Mouse (Mus musculus): ENCODE results near the gene Hoxd3. TPM values are rescaled to one million over a fixed set of nuclear protein-coding genes. Genes with fewer than 3 reads are reported as not detected.

Hoxd3 gene
- polyA plus RNA-seq, 1 experiment from 2014 or later, result 1.5 TPM

DNA sequence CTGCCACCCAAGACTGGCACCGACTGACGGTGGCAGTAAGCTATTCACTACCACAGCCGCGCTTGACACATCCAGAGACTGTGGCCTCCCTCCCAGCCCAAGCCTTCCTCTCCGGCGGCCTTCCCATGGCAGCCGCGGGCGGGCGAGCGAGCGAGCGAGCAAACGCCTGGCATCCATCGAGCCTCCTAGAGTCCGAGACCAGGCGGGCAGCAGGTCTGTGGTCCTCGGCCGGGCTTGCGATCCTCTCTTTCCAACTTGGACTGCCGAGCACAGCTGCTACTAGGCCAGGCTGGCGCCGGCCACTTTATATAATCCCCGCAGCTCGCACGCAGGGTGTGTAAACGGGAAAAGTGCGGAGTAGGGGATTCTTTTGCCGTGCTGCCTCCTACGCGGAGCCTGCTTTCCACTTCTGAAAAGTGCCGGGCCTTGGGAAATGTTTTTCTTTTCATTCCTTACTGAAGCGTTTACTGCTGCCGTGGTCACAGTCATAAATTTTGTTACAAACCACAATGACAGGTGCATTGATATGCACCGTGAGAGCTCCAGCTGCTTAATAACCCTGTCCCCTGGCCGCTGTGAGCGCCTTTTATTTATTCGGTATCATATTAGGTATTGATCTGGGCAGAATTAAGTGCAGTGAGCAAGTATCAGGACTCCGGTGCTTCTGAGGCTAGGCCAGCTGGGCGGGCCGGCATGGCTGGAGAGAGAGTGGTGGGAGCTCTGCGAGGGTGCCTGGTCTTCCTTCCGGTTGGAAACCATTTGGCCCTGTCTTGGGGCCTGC lies 28.8 kb downstream of the Hoxd3 start:
- H3K4me2 ChIP-seq, result peak overlapping the region; percentile 43
- H3K36me3 ChIP-seq, result no peaks in the 10 kb centered on the region
- H3K9me3 ChIP-seq, result no peaks in the 10 kb centered on the region
- WGBS, result under 1% methylated on average over 43 of the region's 43 CpGs
- peak overlapping the region; percentile 22; the same call in 1 of the 2 replicates for H3K4me3 ChIP-seq (replicated peaks)
- peaks cover 50% of the 10 kb centered on the region for H3K4me1 ChIP-seq (replicated peaks)
- no peak overlapping the region for H3K9ac ChIP-seq (replicated peaks)
- H3K27me3 ChIP-seq, result peaks cover 96% of the 10 kb centered on the region
- no peak overlapping the region for H3K27ac ChIP-seq
- no peak for ATAC-seq (ENCODE audit: insufficient number of reproducible peaks, insufficient read depth, low FRiP score, low TSS enrichment, low read depth)

DNA sequence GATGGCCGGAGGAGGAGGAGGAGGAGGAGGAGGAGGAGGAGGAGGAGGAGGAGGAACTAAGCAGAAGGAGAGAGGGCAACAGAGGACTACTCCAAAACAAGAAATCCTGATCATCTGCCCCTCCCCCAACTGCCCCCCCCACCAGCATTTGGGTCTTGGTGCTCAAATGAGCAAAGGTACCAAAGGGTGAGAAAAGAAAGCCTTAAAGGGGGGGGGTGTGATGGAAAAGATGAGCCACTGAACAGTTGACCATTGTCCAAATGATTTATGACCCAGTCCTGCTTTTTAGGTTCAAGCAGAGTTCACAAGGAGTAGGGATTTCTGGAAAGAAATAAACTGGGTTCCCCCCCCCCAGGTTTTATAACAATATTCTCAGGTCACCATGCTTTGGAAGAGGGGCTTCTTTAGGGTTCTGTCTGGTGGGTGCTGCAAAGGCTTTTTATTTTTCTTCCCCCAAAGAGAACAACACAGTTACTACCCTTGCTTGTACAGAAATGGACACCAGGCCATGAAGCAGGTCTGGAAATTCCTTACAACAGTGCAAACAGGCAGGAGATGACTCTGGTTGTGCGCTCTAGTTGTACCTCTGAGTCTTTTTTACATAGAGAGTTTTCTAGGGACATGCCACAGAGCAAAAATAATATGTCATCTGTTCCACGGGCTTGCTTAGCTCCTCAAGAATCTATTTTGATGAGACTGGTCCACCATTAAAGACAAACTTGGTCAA lies 29.7 kb downstream of the Hoxd3 start:
- H3K9me3 ChIP-seq, result no peaks in the 10 kb centered on the region
- H3K4me2 ChIP-seq, result no peak overlapping the region
- no peak overlapping the region for H3K27ac ChIP-seq
- 47% methylated on average over 2 of the region's 3 CpGs for WGBS
- peaks cover 96% of the 10 kb centered on the region for H3K27me3 ChIP-seq
- H3K4me1 ChIP-seq (replicated peaks), result peaks cover 43% of the 10 kb centered on the region
- H3K9ac ChIP-seq (replicated peaks), result no peak overlapping the region
- no peak overlapping the region for H3K4me3 ChIP-seq (replicated peaks)
- ATAC-seq (ENCODE audit: insufficient number of reproducible peaks, insufficient read depth, low FRiP score, low TSS enrichment, low read depth), result no peak
- no peaks in the 10 kb centered on the region for H3K36me3 ChIP-seq

DNA sequence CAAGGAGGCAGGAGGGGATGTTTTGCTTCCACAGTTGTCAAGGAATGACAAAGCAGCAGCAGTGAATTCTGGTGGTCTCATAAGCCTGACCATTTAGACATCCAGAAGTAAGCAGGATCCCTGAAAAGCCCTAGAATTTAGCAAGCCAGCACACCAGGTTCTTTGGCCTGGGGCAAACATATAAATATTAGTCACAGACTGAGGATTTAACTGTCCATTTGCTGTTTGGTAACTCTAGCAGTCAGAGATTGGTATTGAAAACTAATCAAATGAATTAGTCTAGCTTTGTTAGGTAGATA lies 30.2 kb downstream of the Hoxd3 start:
- no peak overlapping the region for H3K4me2 ChIP-seq
- H3K27ac ChIP-seq, result no peak overlapping the region
- no peak overlapping the region for H3K4me3 ChIP-seq (replicated peaks)
- H3K9me3 ChIP-seq, result no peaks in the 10 kb centered on the region
- H3K36me3 ChIP-seq, result no peaks in the 10 kb centered on the region
- peaks cover 96% of the 10 kb centered on the region for H3K27me3 ChIP-seq
- H3K9ac ChIP-seq (replicated peaks), result no peak overlapping the region
- H3K4me1 ChIP-seq (replicated peaks), result peaks cover 47% of the 10 kb centered on the region
- ATAC-seq (ENCODE audit: insufficient number of reproducible peaks, insufficient read depth, low FRiP score, low TSS enrichment, low read depth), result no peak

DNA sequence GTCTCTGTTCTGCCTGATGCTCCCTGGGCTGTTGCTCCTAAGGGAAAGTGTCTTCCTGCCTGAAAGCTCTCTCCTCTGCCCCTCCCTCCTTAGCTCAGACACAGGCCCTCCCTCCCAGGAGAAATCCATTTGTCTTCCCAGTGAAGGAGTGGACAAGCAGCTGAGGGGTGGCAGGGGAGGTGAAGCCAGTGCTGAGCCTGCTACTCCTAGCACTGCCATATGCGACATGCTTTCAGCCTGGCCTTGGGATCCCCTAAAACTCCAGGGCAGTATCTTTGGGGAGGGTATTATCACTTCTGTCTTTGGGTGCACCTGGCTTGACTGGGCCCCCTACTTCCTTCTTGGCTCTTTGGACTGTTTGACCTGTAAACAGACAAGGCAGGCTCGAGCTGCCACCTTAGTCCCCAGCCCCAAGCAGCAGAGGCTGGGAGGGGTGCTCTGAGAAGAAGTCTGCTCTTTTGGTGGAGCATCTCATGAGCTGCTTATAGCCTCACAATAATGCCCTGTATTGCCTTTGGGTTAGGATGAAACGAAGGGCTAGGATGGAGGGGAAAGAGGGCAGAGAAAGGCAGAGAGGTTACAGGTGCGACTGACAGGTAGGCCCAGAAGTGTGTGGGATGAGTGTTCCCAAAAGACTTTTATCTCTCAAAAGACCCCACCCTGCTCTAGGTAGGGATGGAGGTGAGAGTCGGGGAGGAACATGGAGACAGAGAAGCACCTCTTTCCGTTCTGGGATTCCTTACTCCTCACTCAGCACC lies 34.0 kb downstream of the Hoxd3 start:
- H3K4me1 ChIP-seq (replicated peaks), result peaks cover 28% of the 10 kb centered on the region
- H3K4me3 ChIP-seq (replicated peaks), result no peak overlapping the region; the same call in 1 of the 2 replicates
- H3K36me3 ChIP-seq, result no peaks in the 10 kb centered on the region
- no peak overlapping the region for H3K27ac ChIP-seq
- ATAC-seq (ENCODE audit: insufficient number of reproducible peaks, insufficient read depth, low FRiP score, low TSS enrichment, low read depth), result no peak
- H3K9ac ChIP-seq (replicated peaks), result no peak overlapping the region
- H3K27me3 ChIP-seq, result peaks cover 94% of the 10 kb centered on the region
- WGBS, result 11% methylated on average over 6 of the region's 6 CpGs
- H3K4me2 ChIP-seq, result peak overlapping the region; percentile 41; the same call in 1 of the 2 replicates
- H3K9me3 ChIP-seq, result no peaks in the 10 kb centered on the region

DNA sequence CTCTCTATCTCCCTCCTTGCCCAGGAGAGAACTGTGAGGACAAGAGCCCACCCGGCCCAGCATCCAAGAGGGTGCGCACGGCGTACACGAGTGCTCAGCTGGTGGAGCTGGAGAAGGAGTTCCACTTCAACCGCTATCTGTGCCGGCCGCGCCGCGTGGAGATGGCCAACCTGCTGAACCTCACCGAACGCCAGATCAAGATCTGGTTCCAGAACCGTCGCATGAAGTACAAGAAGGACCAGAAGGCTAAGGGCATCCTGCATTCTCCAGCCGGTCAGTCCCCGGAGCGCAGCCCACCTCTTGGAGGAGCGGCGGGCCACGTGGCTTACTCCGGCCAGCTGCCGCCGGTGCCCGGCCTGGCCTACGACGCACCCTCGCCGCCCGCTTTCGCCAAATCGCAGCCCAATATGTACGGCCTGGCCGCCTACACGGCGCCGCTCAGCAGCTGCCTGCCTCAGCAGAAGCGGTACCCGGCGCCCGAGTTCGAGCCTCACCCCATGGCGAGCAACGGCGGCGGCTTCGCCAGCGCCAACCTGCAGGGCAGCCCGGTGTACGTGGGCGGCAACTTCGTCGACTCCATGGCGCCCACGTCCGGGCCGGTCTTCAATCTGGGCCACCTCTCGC lies 34.7 kb downstream of the Hoxd3 start:
- peak overlapping the region; percentile 30 for H3K4me3 ChIP-seq (replicated peaks)
- H3K27me3 ChIP-seq, result peaks cover 94% of the 10 kb centered on the region
- H3K4me1 ChIP-seq (replicated peaks), result peaks cover 23% of the 10 kb centered on the region
- no peak for ATAC-seq (ENCODE audit: insufficient number of reproducible peaks, insufficient read depth, low FRiP score, low TSS enrichment, low read depth)
- no peak overlapping the region for H3K27ac ChIP-seq
- no peak overlapping the region for H3K9ac ChIP-seq (replicated peaks)
- H3K4me2 ChIP-seq, result peak overlapping the region; percentile 41
- H3K9me3 ChIP-seq, result no peaks in the 10 kb centered on the region
- 3% methylated on average over 58 of the region's 58 CpGs for WGBS
- H3K36me3 ChIP-seq, result no peaks in the 10 kb centered on the region

DNA sequence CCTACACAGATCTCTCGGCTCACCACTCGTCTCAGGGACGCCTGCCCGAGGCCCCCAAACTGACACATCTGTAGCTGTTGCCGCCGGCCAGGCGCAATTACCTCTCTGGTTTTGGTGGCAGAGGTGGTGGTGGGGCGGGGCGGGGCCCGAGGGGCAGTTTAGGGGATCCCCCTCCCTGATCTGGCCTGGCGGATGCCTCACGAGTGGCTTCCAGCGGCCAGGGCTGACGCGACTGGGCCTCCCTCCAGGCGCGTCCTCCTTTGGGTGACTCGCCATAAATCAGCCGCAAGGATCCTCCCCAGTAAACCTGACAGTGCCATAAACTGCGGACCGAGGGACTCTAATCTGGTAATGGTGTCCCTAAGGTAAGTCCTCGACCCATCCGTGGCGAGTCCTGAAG lies 35.3 kb downstream of the Hoxd3 start:
- Histone ChIP-seq H3K4me1 (replicated peaks) (peaks cover 23% of the 10 kb centered on the region), H3K36me3 (no peaks in the 10 kb centered on the region), H3K9me3 (no peaks in the 10 kb centered on the region), H3K27me3 (peaks cover 94% of the 10 kb centered on the region), H3K9ac (replicated peaks) (no peak overlapping the region), H3K4me3 (replicated peaks) (peak overlapping the region; percentile 30), H3K27ac (no peak overlapping the region), H3K4me2 (peak overlapping the region; percentile 41)
- 6% methylated on average over 24 of the region's 24 CpGs for WGBS
- ATAC-seq (ENCODE audit: insufficient number of reproducible peaks, insufficient read depth, low FRiP score, low TSS enrichment, low read depth), result no peak

DNA sequence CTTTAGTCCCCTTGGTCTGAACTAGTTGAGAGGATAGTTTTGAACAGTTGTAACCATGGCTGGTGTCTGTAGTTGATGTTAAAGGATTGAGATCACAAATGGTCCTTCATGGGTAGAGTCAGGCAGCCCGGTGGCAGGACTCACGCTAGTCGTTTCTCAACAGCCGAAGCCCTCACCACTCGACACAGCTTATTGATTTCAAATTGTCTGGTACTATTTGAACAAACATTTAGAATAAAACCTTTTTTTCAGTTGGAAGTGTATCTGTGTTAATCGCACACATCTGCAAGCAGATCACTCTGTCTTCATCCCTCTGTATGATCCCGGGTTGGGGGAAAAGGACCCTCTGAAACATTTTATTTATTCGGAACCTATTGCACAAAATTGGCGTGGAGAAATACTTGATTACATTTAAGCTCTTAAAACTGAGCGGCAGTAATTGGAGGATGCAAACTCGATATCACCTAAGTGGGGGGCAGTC lies 36.0 kb downstream of the Hoxd3 start:
- Histone ChIP-seq H3K4me1 (replicated peaks) (peaks cover 27% of the 10 kb centered on the region), H3K4me2 (no peak overlapping the region), H3K9ac (replicated peaks) (no peak overlapping the region), H3K27ac (no peak overlapping the region), H3K27me3 (peaks cover 96% of the 10 kb centered on the region), H3K36me3 (no peaks in the 10 kb centered on the region), H3K9me3 (no peaks in the 10 kb centered on the region), H3K4me3 (replicated peaks) (no peak overlapping the region)
- ATAC-seq (ENCODE audit: insufficient number of reproducible peaks, insufficient read depth, low FRiP score, low TSS enrichment, low read depth), result no peak
- WGBS, result 13% methylated on average over 11 of the region's 11 CpGs

DNA sequence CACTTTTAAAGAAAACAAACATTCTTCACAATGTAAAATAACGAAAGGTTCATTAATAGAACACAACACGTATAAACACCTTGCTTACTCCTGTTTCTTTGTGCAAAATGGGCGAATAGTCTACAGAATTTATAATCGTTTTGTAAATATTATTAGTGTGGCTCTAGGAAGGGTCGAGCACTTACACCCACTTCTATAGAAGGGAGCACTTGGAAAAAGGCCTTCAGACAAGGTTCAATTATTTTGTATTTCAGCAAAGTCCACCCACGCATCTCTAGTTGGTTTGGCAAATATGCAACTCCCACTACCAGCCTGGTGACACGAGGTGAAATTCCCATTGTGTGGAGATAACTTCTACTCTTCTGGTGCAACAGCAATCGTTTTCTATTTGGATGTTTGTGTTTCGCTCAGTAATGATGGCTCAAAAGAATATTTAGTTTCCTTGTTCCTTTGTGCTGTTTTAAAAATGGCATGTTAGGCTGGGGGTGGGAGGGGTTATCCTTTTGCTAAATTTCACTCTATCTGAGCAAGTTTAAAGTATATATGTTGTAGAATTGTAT lies 36.8 kb downstream of the Hoxd3 start:
- no peak overlapping the region for H3K4me2 ChIP-seq
- H3K27me3 ChIP-seq, result peaks cover 98% of the 10 kb centered on the region
- H3K4me3 ChIP-seq (replicated peaks), result no peak overlapping the region
- H3K9me3 ChIP-seq, result no peaks in the 10 kb centered on the region
- no peak for ATAC-seq (ENCODE audit: insufficient number of reproducible peaks, insufficient read depth, low FRiP score, low TSS enrichment, low read depth)
- 20% methylated on average over 9 of the region's 9 CpGs for WGBS
- no peak overlapping the region for H3K9ac ChIP-seq (replicated peaks)
- no peak overlapping the region for H3K27ac ChIP-seq
- peaks cover 32% of the 10 kb centered on the region for H3K4me1 ChIP-seq (replicated peaks)
- H3K36me3 ChIP-seq, result no peaks in the 10 kb centered on the region

DNA sequence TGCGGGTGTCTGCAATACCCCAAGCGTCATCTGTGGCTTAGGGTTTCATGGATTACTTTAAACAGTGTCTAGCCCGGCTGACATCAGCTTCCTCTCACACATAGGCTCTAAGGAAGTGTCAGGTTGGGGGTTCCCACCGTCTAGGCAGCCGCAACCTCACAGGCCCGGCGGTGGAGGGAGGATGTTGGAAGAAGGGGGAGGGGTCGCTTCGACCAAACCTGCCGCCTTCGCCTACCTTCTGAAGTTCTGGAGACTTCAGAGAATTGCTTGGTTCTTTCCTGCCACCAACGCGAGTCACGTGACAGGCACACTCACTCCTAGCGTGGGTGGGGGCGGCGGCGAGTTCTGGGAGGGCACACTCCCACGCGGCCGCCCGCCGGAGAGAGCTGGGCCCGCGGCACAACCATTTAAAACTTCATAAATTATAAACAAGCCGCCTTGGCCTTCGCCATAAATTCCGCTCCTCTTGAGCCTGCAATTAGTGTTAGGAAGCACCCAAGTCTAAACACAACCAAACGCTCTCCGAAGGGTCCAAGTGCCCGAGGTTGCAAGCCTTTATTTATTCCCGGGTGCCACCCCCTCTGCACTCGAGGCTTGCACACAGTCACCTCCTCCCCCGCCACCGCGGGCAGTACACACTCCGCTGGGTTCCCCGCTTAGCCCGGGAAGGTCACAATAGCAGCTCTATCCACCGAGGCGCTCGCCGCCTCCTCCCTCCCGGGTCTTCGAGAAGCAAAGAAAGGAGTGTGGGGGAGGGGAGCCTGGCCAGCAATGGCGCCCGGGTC lies 37.8 kb downstream of the Hoxd3 start:
- WGBS, result under 1% methylated on average over 47 of the region's 47 CpGs
- peaks cover 32% of the 10 kb centered on the region for H3K4me1 ChIP-seq (replicated peaks)

DNA sequence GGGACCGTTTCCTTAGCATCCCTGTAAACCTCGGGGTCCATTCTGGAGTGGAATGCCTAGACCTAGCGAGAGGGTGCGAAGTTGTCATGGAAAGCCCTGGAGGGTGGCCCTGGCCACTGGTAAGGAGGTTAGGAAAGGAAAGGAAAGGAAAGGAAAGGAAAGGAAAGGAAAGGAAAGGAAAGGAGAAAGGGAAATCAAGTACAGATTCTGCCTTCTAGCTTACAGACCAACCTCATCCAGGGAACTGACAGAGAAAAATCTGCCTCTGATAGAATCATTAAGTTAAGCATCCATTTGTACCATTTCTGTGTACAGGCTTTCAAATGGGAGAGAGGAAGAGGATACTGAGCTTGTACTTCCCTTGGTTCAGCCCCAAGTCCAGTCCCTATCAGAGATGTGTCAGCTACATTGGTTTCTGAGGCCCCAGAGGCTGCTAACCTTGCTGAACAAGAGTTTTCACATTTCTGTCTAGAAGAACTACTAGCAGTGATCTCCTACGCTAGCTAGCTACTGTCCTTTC lies 39.1 kb downstream of the Hoxd3 start:
- Histone ChIP-seq H3K4me2 (peak overlapping the region; percentile 76; the same call in 1 of the 2 replicates), H3K36me3 (no peaks in the 10 kb centered on the region), H3K4me1 (replicated peaks) (peaks cover 32% of the 10 kb centered on the region), H3K9me3 (no peaks in the 10 kb centered on the region), H3K27me3 (peaks cover 95% of the 10 kb centered on the region), H3K9ac (replicated peaks) (no peak overlapping the region), H3K27ac (no peak overlapping the region), H3K4me3 (replicated peaks) (no peak overlapping the region)
- WGBS, result 47% methylated on average over 5 of the region's 5 CpGs
- no peak for ATAC-seq (ENCODE audit: insufficient number of reproducible peaks, insufficient read depth, low FRiP score, low TSS enrichment, low read depth)

More for the DNA sequence above, 37.8 kb downstream of the Hoxd3 start:
- peak; percentile 50; the same call in 1 of the 2 replicates for ATAC-seq (ENCODE audit: insufficient number of reproducible peaks, insufficient read depth, low FRiP score, low TSS enrichment, low read depth)
- Histone ChIP-seq H3K36me3 (no peaks in the 10 kb centered on the region), H3K4me2 (peak overlapping the region; percentile 76), H3K27me3 (peaks cover 98% of the 10 kb centered on the region), H3K27ac (no peak overlapping the region), H3K9ac (replicated peaks) (peak overlapping the region; percentile 48), H3K4me3 (replicated peaks) (peak overlapping the region; percentile 40), H3K9me3 (no peaks in the 10 kb centered on the region)

All from limb, embryonic 12.5 days (tissue).